Mouse (Mus musculus) forebrain, embryonic 10.5 days (tissue): ENCODE measurements around the gene Zic2. TPM values are rescaled to one million over a fixed set of nuclear protein-coding genes. Genes with fewer than 3 reads are reported as not detected.
A peak's percentile ranks its signal among the peaks of the same experiment; 100 is the strongest.

Experiments
- DNase-seq: peaks from one replicate; pipeline ENCODE4 v3.0.0-alpha.2; 2017; ENCODE audit warnings: low spot score; ENCODE audit errors: extremely low spot score
- H3K27ac ChIP-seq: fragments of 300-500 bp; sonication (generic); 2 replicates; pipeline ENCODE4 v1.5.1; 2016; ENCODE audit warnings: mild to moderate bottlenecking
- H3K27me3 ChIP-seq: fragments of 300-500 bp; sonication (generic); 2 replicates; pipeline ENCODE4 v1.6.1; 2016; ENCODE audit warnings: mild to moderate bottlenecking; ENCODE audit not compliant: poor library complexity, severe bottlenecking
- H3K36me3 ChIP-seq: fragments of 300-500 bp; sonication (generic); replicated peaks from 2 replicates; pipeline ENCODE4 v1.6.1; 2016; ENCODE audit warnings: mild to moderate bottlenecking, moderate library complexity
- H3K4me1 ChIP-seq: fragments of 300-500 bp; sonication (generic); 2 replicates; pipeline ENCODE4 v1.6.1; 2016
- H3K4me3 ChIP-seq: fragments of 300-500 bp; sonication (generic); 2 replicates; pipeline ENCODE4 v1.5.1; 2016; ENCODE audit warnings: mild to moderate bottlenecking, moderate library complexity
- H3K9me3 ChIP-seq: fragments of 300-500 bp; sonication (generic); 2 replicates; pipeline ENCODE4 v1.6.1; 2016; ENCODE audit warnings: mild to moderate bottlenecking, moderate library complexity
- WGBS: fragments of 180-500 bp; shearing (Covaris S2); methylation state at CpG from one replicate; pipeline ENCODE4 v1.1.7; 2016; 5-methylcytosine and 5-hydroxymethylcytosine counted together
- polyA plus RNA-seq: library from polyadenylated mRNA; unstranded; fragments of >200 nt; fragmentation: Nextera tagmentation; extraction: Ambion mirVana; gene quantifications from 2 replicates; pipeline ENCODE4 v1.2.1, GENCODE M21; 2016

Zic2 gene
- polyA plus RNA-seq, 1 experiment from 2014 or later = 7.0 TPM

GRCm38 (mm10) chr14:122464351-122464762, 10.9 kb upstream of the Zic2 start:
- H3K27ac ChIP-seq = peak overlapping the region; percentile 99
- H3K4me1 ChIP-seq = peaks cover 96% of the 10 kb centered on the region
- WGBS = under 1% methylated on average over 58 of the region's 62 CpGs
- H3K27me3 ChIP-seq = peaks cover 93% of the 10 kb centered on the region
- peaks cover 19% of the 10 kb centered on the region for H3K36me3 ChIP-seq
- DNase-seq = no peak
- no peaks in the 10 kb centered on the region for H3K9me3 ChIP-seq
- peak overlapping the region; percentile 89 for H3K4me3 ChIP-seq

GRCm38 (mm10) chr14:122464763-122465741, 10.2 kb upstream of the Zic2 start, which contains the start of gene Zic5:
Gene Zic5 (minus strand): TSS chr14:122465677.
- H3K4me1 ChIP-seq = peaks cover 96% of the 10 kb centered on the region
- no peaks in the 10 kb centered on the region for H3K9me3 ChIP-seq
- H3K36me3 ChIP-seq = peaks cover 12% of the 10 kb centered on the region
- H3K27me3 ChIP-seq = peaks cover 95% of the 10 kb centered on the region
- under 1% methylated on average over 51 of the region's 62 CpGs for WGBS
- H3K4me3 ChIP-seq = peak within 1 kb of the TSS; percentile 89
- peak within 1 kb of the TSS; percentile 99 for H3K27ac ChIP-seq
- peak; percentile 88 for DNase-seq

DNA sequence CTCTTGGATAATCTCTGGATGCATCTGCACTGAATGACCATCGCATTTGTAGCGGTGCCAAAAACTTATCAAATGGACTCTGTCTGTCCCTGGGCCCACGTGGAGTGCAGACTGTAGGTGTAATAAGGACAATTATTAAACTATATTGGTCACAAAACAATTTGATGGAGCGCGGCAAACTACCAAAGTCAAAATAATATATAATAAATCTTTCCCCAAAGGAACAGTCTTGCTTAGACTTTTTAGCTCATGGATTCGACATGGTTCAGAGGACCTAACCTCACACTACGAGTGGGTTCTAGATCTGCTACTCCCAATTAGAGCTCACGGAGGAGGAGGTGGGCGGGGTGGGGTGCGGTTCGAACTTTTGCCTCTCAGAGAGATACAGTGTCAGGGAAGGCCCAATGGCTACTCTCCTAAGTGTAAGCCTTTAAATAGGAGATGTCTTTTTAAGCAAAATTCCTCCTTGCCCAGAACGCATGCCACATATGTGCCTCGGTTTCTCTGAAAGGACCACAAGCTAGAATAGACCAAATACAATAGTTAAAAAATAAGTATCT, 9.2 kb upstream of the Zic2 start:
- H3K36me3 ChIP-seq = peaks cover 12% of the 10 kb centered on the region
- peak overlapping the region; percentile 99 for H3K27ac ChIP-seq
- peak overlapping the region; percentile 89 for H3K4me3 ChIP-seq
- DNase-seq = peak; percentile 25
- no peaks in the 10 kb centered on the region for H3K9me3 ChIP-seq
- WGBS = 24% methylated on average over 13 of the region's 13 CpGs
- H3K27me3 ChIP-seq = peaks cover 98% of the 10 kb centered on the region
- peaks cover 93% of the 10 kb centered on the region for H3K4me1 ChIP-seq

- Histone ChIP-seq H3K27me3 (peaks cover 99% of the 10 kb centered on the region), H3K36me3 (peaks cover 8% of the 10 kb centered on the region), H3K27ac (peak overlapping the region; percentile 88; the same call in 1 of the 2 replicates), H3K9me3 (no peaks in the 10 kb centered on the region), H3K4me3 (peak overlapping the region; percentile 89), H3K4me1 (peaks cover 94% of the 10 kb centered on the region)
- 56% methylated on average over 7 of the region's 7 CpGs for WGBS
- DNase-seq = peak; percentile 14
Observed at GRCm38 (mm10) chr14:122466756-122467362, 8.4 kb upstream of the Zic2 start.

DNA sequence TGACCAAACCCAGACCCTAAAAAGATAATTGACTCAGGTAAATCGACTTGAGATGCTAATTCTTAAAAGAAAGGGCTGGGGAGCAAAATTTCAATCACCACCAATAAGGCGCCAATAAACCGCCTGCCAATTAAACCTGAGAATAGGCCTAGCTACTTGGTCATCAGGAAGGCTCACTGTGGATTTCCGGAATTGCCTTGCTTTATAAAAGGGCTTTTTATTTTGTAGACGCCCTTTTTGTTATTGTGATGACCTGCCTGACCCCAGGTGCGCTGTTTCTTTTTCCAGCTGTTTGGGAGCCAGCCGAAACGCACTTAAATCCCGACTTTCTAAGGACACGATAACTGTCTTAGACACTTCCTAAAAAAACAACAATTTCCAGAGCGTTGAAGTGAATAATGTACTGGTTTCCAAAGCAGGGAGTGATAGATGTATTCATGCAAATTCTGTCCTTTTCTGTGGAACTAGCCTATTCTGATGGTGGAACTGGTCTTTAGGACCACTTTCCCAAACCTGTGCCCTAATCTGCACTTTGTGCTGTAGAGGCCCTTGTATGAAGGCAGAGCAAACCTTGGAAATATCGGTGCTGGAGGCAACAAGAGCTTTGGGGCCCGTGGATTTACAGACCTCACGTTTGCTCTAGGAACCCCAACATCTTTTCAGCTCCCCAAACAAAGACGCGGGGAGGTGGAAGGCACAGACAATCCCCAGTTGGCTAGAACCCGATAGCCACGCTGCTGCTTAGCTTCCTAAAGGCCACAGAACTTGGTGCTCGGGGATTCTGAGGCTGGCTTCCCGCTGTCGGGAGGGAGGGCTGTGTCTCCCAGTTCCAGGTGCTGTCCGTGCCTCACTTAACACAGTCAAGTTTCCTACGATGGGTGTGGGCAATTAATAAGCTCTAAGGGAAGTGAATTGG, 7.1 kb upstream of the Zic2 start:
- WGBS = 2% methylated on average over 23 of the region's 23 CpGs
- Histone ChIP-seq H3K4me3 (peak overlapping the region; percentile 46), H3K9me3 (no peaks in the 10 kb centered on the region), H3K4me1 (peaks cover 94% of the 10 kb centered on the region), H3K27me3 (peaks cover 99% of the 10 kb centered on the region), H3K36me3 (no peaks in the 10 kb centered on the region; the same call in 1 of the 2 replicates), H3K27ac (peak overlapping the region; percentile 88)
- DNase-seq = peak; percentile 60

GRCm38 (mm10) chr14:122468971-122469755, 6.1 kb upstream of the Zic2 start:
- 2% methylated on average over 28 of the region's 28 CpGs for WGBS
- Histone ChIP-seq H3K36me3 (no peaks in the 10 kb centered on the region), H3K27ac (peak overlapping the region; percentile 88), H3K27me3 (peaks cover 100% of the 10 kb centered on the region), H3K9me3 (no peaks in the 10 kb centered on the region), H3K4me3 (peak overlapping the region; percentile 46), H3K4me1 (peaks cover 94% of the 10 kb centered on the region)
- peak; percentile 71 for DNase-seq

GRCm38 (mm10) chr14:122471449-122472085, 3.7 kb upstream of the Zic2 start:
- peak; percentile 33 for DNase-seq
- peaks cover 99% of the 10 kb centered on the region for H3K27me3 ChIP-seq
- peak overlapping the region; percentile 99 for H3K27ac ChIP-seq
- peaks cover 9% of the 10 kb centered on the region for H3K36me3 ChIP-seq
- WGBS = 10% methylated on average over 26 of the region's 31 CpGs
- peak overlapping the region; percentile 86 for H3K4me3 ChIP-seq
- no peaks in the 10 kb centered on the region for H3K9me3 ChIP-seq
- H3K4me1 ChIP-seq = peaks cover 94% of the 10 kb centered on the region

GRCm38 (mm10) chr14:122472161-122472560, 3.1 kb upstream of the Zic2 start:
- H3K27ac ChIP-seq = peak overlapping the region; percentile 99
- peak overlapping the region; percentile 86 for H3K4me3 ChIP-seq
- DNase-seq = peak; percentile 55
- H3K36me3 ChIP-seq = peaks cover 14% of the 10 kb centered on the region
- H3K4me1 ChIP-seq = peaks cover 89% of the 10 kb centered on the region
- H3K9me3 ChIP-seq = no peaks in the 10 kb centered on the region
- 0% methylated on average over 13 of the region's 13 CpGs for WGBS
- peaks cover 97% of the 10 kb centered on the region for H3K27me3 ChIP-seq

DNA sequence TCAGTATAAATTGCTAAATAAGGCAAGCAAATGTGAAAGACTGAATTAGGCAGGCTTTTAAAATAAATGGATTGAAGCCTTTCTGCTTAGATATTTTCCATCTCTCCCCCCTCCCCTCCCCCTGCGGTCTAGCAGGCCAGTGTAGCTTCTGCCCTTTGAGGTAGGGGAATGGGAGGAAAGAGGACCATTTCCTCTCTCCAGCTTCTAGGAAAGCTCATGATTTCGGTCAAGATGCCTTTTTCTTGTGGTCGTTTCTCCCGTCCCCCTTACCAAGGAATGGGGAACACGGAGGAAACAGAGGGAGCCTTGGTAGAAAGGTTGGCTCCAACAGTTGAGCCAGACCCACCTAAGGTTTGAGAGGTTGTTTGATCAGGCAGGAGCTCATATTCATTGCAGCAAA, 2.6 kb upstream of the Zic2 start:
- H3K4me3 ChIP-seq = peak overlapping the region; percentile 86
- H3K27ac ChIP-seq = peak overlapping the region; percentile 99
- peaks cover 19% of the 10 kb centered on the region for H3K36me3 ChIP-seq
- WGBS = 0% methylated on average over 5 of the region's 5 CpGs
- H3K27me3 ChIP-seq = peaks cover 97% of the 10 kb centered on the region
- DNase-seq = peak; percentile 30
- peaks cover 84% of the 10 kb centered on the region for H3K4me1 ChIP-seq
- no peaks in the 10 kb centered on the region for H3K9me3 ChIP-seq

DNA sequence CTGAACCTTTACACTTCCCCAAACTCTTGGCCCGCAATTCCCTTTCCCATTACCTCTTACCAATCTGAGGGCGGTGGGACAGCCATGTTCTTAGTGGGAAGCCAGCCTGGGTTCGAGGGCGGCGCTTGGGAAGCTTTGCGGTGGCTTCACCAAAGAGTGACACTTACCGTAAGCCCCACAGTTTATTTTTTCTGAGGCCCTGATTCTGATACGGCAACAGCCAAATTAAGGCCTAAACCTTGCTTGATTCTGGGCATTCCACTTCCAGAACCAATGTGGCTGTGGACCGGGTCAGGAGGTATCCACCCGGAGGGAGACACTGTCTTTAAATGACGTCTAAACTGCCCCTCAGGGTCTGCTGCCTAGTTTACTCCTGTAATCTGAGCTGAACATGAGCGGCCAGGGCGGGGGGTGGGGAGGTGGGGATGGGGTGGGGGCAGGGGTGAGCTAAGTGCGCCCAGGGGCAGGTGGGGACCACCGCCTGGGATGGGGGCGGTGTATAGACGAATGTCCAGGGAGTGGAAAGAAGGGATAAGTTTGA, 2.0 kb upstream of the Zic2 start:
- DNase-seq = no peak
- Histone ChIP-seq H3K4me1 (peaks cover 81% of the 10 kb centered on the region), H3K36me3 (peaks cover 25% of the 10 kb centered on the region), H3K27me3 (peaks cover 96% of the 10 kb centered on the region), H3K27ac (peak overlapping the region; percentile 99), H3K4me3 (peak overlapping the region; percentile 86), H3K9me3 (no peaks in the 10 kb centered on the region)
- under 1% methylated on average over 17 of the region's 17 CpGs for WGBS
